Mouse (Mus musculus) testis, adult 2 months (tissue): ENCODE measurements around the gene Ccdc71. TPM values are rescaled to one million over a fixed set of nuclear protein-coding genes. Genes with fewer than 3 reads are reported as not detected.

Source experiments
- H3K27ac ChIP-seq: fragments of 200-500 bp; 2 replicates; pipeline ENCODE4 v1.5.1; 2012; ENCODE audit warnings: low read depth, low read length; ENCODE audit not compliant: control insufficient read depth, insufficient read depth
- H3K27me3 ChIP-seq: fragments of 200-500 bp; 2 replicates; pipeline ENCODE4 v1.6.1; 2012; ENCODE audit warnings: mild to moderate bottlenecking, low read length, moderate library complexity; ENCODE audit not compliant: control insufficient read depth, insufficient read depth
- H3K36me3 ChIP-seq: fragments of 200-500 bp; 2 replicates; pipeline ENCODE4 v1.6.1; 2012; ENCODE audit warnings: mild to moderate bottlenecking, low read length; ENCODE audit not compliant: control insufficient read depth, insufficient read depth
- H3K4me1 ChIP-seq: fragments of 200-500 bp; 2 replicates; pipeline ENCODE4 v1.6.1; 2012; ENCODE audit warnings: low read length; ENCODE audit not compliant: control insufficient read depth, insufficient read depth
- H3K4me3 ChIP-seq: fragments of 200-500 bp; 2 replicates; pipeline ENCODE4 v1.5.1; 2012; ENCODE audit warnings: low read depth, mild to moderate bottlenecking, low read length, moderate library complexity, mixed read lengths; ENCODE audit not compliant: control insufficient read depth
- CTCF ChIP-seq: fragments of 200-500 bp; IDR thresholded peaks from 2 replicates; pipeline ENCODE4 v1.5.1; 2012; ENCODE audit warnings: low read depth, mild to moderate bottlenecking, inconsistent platforms, low read length, moderate library complexity; ENCODE audit not compliant: control insufficient read depth, insufficient read depth, insufficient replicate concordance
- POLR2A ChIP-seq: fragments of 200-500 bp; IDR thresholded peaks from 2 replicates; pipeline ENCODE4 v1.6.1; 2012; ENCODE audit warnings: low read depth, mild to moderate bottlenecking, inconsistent platforms, low read length, moderate library complexity; ENCODE audit not compliant: control insufficient read depth
- polyA plus RNA-seq: library from polyadenylated mRNA; depleted of rRNA; stranded (reverse); fragments of >200 nt; gene quantifications from 2 replicates; pipeline ENCODE4 v1.2.3, GENCODE M21; 2012

Ccdc71 gene
- polyA plus RNA-seq, 1 experiment, result 19.4 TPM

- no peak overlapping the region; the same call in 1 of the 2 replicates for H3K27ac ChIP-seq
- H3K4me1 ChIP-seq, result peaks cover 25% of the 10 kb centered on the region
- TF ChIP-seq POLR2A, result no peak
- TF ChIP-seq CTCF, result peak; percentile 76
- peak overlapping the region; percentile 83 for H3K4me3 ChIP-seq
- H3K27me3 ChIP-seq, result no peaks in the 10 kb centered on the region
- no peaks in the 10 kb centered on the region for H3K36me3 ChIP-seq
Observed at GRCm38 (mm10) chr9:108452291-108452906, 7.9 kb upstream of the Ccdc71 start.

- Histone ChIP-seq H3K27me3 (no peaks in the 10 kb centered on the region), H3K4me3 (peak overlapping the region; percentile 22; the same call in 1 of the 2 replicates), H3K4me1 (peaks cover 25% of the 10 kb centered on the region), H3K36me3 (no peaks in the 10 kb centered on the region), H3K27ac (no peak overlapping the region)
- TF ChIP-seq CTCF (no peak), POLR2A (no peak)
Observed at GRCm38 (mm10) chr9:108452911-108453310, 7.4 kb upstream of the Ccdc71 start.

- H3K27ac ChIP-seq, result no peak overlapping the region
- H3K27me3 ChIP-seq, result no peaks in the 10 kb centered on the region
- TF ChIP-seq POLR2A (no peak), CTCF (no peak)
- no peak overlapping the region for H3K4me3 ChIP-seq
- H3K4me1 ChIP-seq, result peaks cover 25% of the 10 kb centered on the region
- H3K36me3 ChIP-seq, result no peaks in the 10 kb centered on the region
Observed at GRCm38 (mm10) chr9:108453458-108453857, 6.9 kb upstream of the Ccdc71 start.

- Histone ChIP-seq H3K27me3 (no peaks in the 10 kb centered on the region), H3K27ac (no peak overlapping the region), H3K36me3 (no peaks in the 10 kb centered on the region), H3K4me1 (peaks cover 22% of the 10 kb centered on the region), H3K4me3 (peak overlapping the region; percentile 57; the same call in 1 of the 2 replicates)
- TF ChIP-seq CTCF (no peak), POLR2A (no peak)
Observed at GRCm38 (mm10) chr9:108454429-108454828, 5.9 kb upstream of the Ccdc71 start.

GRCm38 (mm10) chr9:108455747-108456571 is 4.4 kb upstream of the Ccdc71 start:
- TF ChIP-seq CTCF (no peak), POLR2A (no peak)
- H3K4me1 ChIP-seq, result peaks cover 12% of the 10 kb centered on the region
- H3K4me3 ChIP-seq, result no peak overlapping the region
- H3K27me3 ChIP-seq, result no peaks in the 10 kb centered on the region
- no peaks in the 10 kb centered on the region for H3K36me3 ChIP-seq
- no peak overlapping the region for H3K27ac ChIP-seq

- Histone ChIP-seq H3K36me3 (no peaks in the 10 kb centered on the region), H3K4me1 (peaks cover 15% of the 10 kb centered on the region), H3K4me3 (no peak overlapping the region), H3K27ac (no peak overlapping the region), H3K27me3 (no peaks in the 10 kb centered on the region)
- TF ChIP-seq CTCF (no peak), POLR2A (no peak)
Observed at GRCm38 (mm10) chr9:108456953-108457352, 3.4 kb upstream of the Ccdc71 start.

GRCm38 (mm10) chr9:108459939-108460318 is 398 bp upstream of the Ccdc71 start:
- peak overlapping the region; percentile 90 for H3K4me3 ChIP-seq
- H3K4me1 ChIP-seq, result peaks cover 20% of the 10 kb centered on the region
- no peak for TF ChIP-seq POLR2A
- TF ChIP-seq CTCF, result no peak
- no peaks in the 10 kb centered on the region for H3K36me3 ChIP-seq
- H3K27ac ChIP-seq, result peak overlapping the region; percentile 16; the same call in 1 of the 2 replicates
- H3K27me3 ChIP-seq, result no peaks in the 10 kb centered on the region
